Mouse (Mus musculus) olfactory bulb, adult 2 months (tissue): Measurements from ENCODE around the gene Sdccag8.

Experiments used
- CTCF ChIP-seq: fragments of 200-500 bp; IDR thresholded peaks from 2 replicates; pipeline ENCODE4 v1.5.1; 2012; ENCODE audit warnings: low read depth, mild to moderate bottlenecking, low read length, moderate library complexity; ENCODE audit not compliant: insufficient read depth
- POLR2A ChIP-seq: fragments of 200-500 bp; IDR thresholded peaks from 2 replicates; pipeline ENCODE4 v1.6.1; 2012; ENCODE audit warnings: mild to moderate bottlenecking, low read depth, low read length, moderate library complexity; ENCODE audit not compliant: insufficient read depth

DNA sequence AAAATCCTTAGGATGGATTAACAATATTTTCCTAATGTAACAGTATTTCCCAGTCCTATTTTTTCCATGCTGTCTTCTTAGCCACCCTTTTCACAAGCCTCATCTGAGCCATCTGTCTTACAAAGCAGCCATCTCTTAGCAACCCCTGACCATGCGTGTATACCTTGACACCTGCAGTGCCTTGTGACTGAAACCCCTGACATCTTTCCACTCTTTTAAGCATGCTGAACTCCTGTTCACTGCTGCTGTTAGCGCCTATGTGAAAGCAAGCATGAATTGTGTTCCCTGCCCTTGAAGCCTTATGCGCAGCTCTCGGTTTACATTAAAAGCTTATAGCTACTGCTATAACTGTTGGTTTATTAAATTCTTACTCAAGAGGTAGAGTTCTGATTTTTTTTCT, 10.6 kb downstream of the Sdccag8 start:
- TF ChIP-seq CTCF (no peak), POLR2A (no peak)
